Mouse (Mus musculus) limb, embryonic 14.5 days (tissue): ENCODE data around the gene Zbtb9. TPM values are rescaled to one million over a fixed set of nuclear protein-coding genes. Genes with fewer than 3 reads are reported as not detected.
A peak's percentile ranks its signal among the peaks of the same experiment; 100 is the strongest.
"Not testable (repeated sequence)": the region's sequence is repeated elsewhere in the genome, so short reads cannot be mapped to it uniquely, and the experiment has no call there.

Experiments
- ATAC-seq: fragments of 200-750 bp; cut with Nextera tagmentation; 2 replicates; pipeline ENCODE4 v1.8.0; 2017; ENCODE audit warnings: low read depth, moderate number of reproducible peaks, moderate TSS enrichment; ENCODE audit not compliant: low FRiP score
- DNase-seq: peaks from one replicate; pipeline ENCODE4 v3.0.0-alpha.2; 2015; ENCODE audit warnings: low spot score
- H3K27ac ChIP-seq: fragments of 300-500 bp; sonication (generic); replicated peaks from 2 replicates; pipeline ENCODE4 v1.5.1; 2014; ENCODE audit warnings: low read depth, mild to moderate bottlenecking, low read length, moderate library complexity, mixed read lengths
- H3K27me3 ChIP-seq: fragments of 300-500 bp; sonication (generic); 2 replicates; pipeline ENCODE4 v1.6.1; 2014; ENCODE audit warnings: low read length, mixed read lengths; ENCODE audit not compliant: control insufficient read depth, insufficient read depth
- H3K36me3 ChIP-seq: fragments of 300-500 bp; sonication (generic); 2 replicates; pipeline ENCODE4 v1.6.1; 2014; ENCODE audit warnings: mild to moderate bottlenecking, low read length, moderate library complexity, mixed read lengths; ENCODE audit not compliant: control insufficient read depth, insufficient read depth
- H3K4me1 ChIP-seq: fragments of 300-500 bp; sonication (generic); 2 replicates; pipeline ENCODE4 v1.6.1; 2014; ENCODE audit warnings: antibody characterized with exemption, low read length, mixed read lengths; ENCODE audit not compliant: control insufficient read depth, insufficient read depth
- H3K4me2 ChIP-seq: fragments of 300-500 bp; sonication (generic); replicated peaks from 2 replicates; pipeline ENCODE4 v1.6.1; 2014; ENCODE audit warnings: low read depth, mild to moderate bottlenecking, low read length, moderate library complexity; ENCODE audit not compliant: severe bottlenecking
- H3K4me3 ChIP-seq: fragments of 300-500 bp; sonication (generic); replicated peaks from 2 replicates; pipeline ENCODE4 v1.5.1; 2014; ENCODE audit warnings: low read length
- H3K9ac ChIP-seq: fragments of 300-500 bp; sonication (generic); 2 replicates; pipeline ENCODE4 v1.6.1; 2014; ENCODE audit warnings: mild to moderate bottlenecking, low read depth, low read length, moderate library complexity; ENCODE audit not compliant: severe bottlenecking
- H3K9me3 ChIP-seq: fragments of 300-500 bp; sonication (generic); 2 replicates; pipeline ENCODE4 v1.6.1; 2016; ENCODE audit warnings: low read length; ENCODE audit not compliant: control insufficient read depth
- POLR2A ChIP-seq: fragments of 200-500 bp; IDR thresholded peaks from 2 replicates; pipeline ENCODE4 v1.8.0; 2012; ENCODE audit warnings: inconsistent platforms, mild to moderate bottlenecking, moderate library complexity, borderline replicate concordance; ENCODE audit not compliant: insufficient read depth, insufficient read length; ENCODE audit errors: extremely low read depth
- WGBS: fragments of 180-500 bp; shearing (Covaris S2); extraction: QIAGEN DNeasy Blood & Tissue Kit; methylation state at CpG from one replicate; pipeline ENCODE4 v1.1.7; 2014; 5-methylcytosine and 5-hydroxymethylcytosine counted together
- polyA plus RNA-seq, 2 experiments: library from polyadenylated mRNA; depleted of rRNA in 1 of 2; stranded (reverse) in 1 of 2; unstranded in 1 of 2; fragments of >200 nt; fragmentation: Nextera tagmentation in 1 of 2; extraction: Ambion mirVana in 1 of 2; gene quantifications; 2 replicates each; pipeline versions ENCODE4 v1.2.1 to v1.2.3; 2012 to 2014

Zbtb9 gene
- polyA plus RNA-seq, 2 experiments = 10.0 to 14.8 TPM

DNA sequence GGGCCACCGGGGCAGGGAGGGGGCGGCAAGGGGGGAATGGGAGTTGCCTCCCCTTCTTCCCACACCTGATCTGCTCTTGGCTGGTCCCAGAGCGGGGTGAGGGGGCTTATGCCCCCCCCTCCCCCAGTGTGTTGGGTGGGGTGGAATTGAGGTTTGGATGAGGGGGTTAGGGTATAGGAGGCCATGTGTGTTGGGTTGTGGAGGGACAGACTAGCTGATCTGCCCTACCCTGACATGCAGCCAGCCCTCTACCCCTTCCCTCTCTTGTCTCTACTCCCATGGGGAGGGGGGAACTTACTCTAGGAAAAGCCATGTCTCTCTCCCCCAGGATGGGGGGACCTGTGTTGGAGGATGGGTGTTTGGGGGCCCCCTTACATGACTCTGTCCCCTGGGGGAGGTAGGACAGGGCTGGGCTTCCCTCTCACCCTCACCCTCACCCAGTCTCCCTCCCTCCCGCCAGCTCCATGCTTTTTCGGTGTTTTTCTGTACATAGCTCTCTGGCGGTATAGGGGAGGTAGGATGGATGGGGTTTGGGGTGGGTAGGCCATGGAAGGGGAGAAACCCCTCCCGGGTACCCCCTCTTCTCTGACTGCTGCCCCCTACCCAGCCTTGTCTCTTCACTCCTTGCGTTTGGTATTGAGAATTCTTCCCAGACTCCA is 1.6 kb upstream of the Zbtb9 start:
- H3K36me3 ChIP-seq = peaks cover 44% of the 10 kb centered on the region

GRCm38 (mm10) chr17:26972107-26972506 is 860 bp upstream of the Zbtb9 start:
- peak overlapping the region; percentile 82 for H3K27ac ChIP-seq
- peak overlapping the region; percentile 85 for H3K4me3 ChIP-seq
- TF ChIP-seq POLR2A = no peak
- ATAC-seq (no peak), DNase-seq (no peak)
- WGBS = 4% methylated on average over 3 of the region's 3 CpGs
- peak overlapping the region; percentile 79 for H3K4me2 ChIP-seq
- peaks cover 44% of the 10 kb centered on the region for H3K36me3 ChIP-seq
- no peaks in the 10 kb centered on the region for H3K27me3 ChIP-seq
- H3K4me1 ChIP-seq = peaks cover 17% of the 10 kb centered on the region
- no peaks in the 10 kb centered on the region for H3K9me3 ChIP-seq
- H3K9ac ChIP-seq = peak overlapping the region; percentile 79

More for the DNA sequence above, 1.6 kb upstream of the Zbtb9 start:
- Histone ChIP-seq H3K4me2 (peak overlapping the region; percentile 79), H3K9ac (0 out of 2 replicates have a peak overlapping the region, but pooled peaks have one; percentile 79), H3K4me1 (peaks cover 17% of the 10 kb centered on the region), H3K9me3 (no peaks in the 10 kb centered on the region), H3K27ac (no peak overlapping the region), H3K4me3 (peak overlapping the region; percentile 85; the same call in 1 of the 2 replicates), H3K27me3 (no peaks in the 10 kb centered on the region)
- no peak for DNase-seq
- ATAC-seq = no peak
- WGBS = 54% methylated on average over 8 of the region's 8 CpGs
- no peak for TF ChIP-seq POLR2A

- ATAC-seq = no peak
- H3K9me3 ChIP-seq = no peaks in the 10 kb centered on the region
- no peak overlapping the region for H3K4me3 ChIP-seq
- H3K36me3 ChIP-seq = peaks cover 52% of the 10 kb centered on the region
- H3K4me1 ChIP-seq = peaks cover 17% of the 10 kb centered on the region
- no peak for TF ChIP-seq POLR2A
- no peak for DNase-seq
- no peaks in the 10 kb centered on the region for H3K27me3 ChIP-seq
- WGBS = 90% methylated on average over 15 of the region's 15 CpGs
- no peak overlapping the region for H3K9ac ChIP-seq
- H3K4me2 ChIP-seq = no peak overlapping the region
- H3K27ac ChIP-seq = no peak overlapping the region
Measured at GRCm38 (mm10) chr17:26974547-26974946, 1.6 kb downstream of the Zbtb9 start.

GRCm38 (mm10) chr17:26975415-26975814 is 2.4 kb downstream of the Zbtb9 start:
- TF ChIP-seq POLR2A = no peak
- Histone ChIP-seq H3K27me3 (no peaks in the 10 kb centered on the region), H3K4me3 (no peak overlapping the region), H3K9ac (no peak overlapping the region), H3K9me3 (no peaks in the 10 kb centered on the region), H3K27ac (no peak overlapping the region), H3K36me3 (peaks cover 55% of the 10 kb centered on the region), H3K4me1 (peaks cover 17% of the 10 kb centered on the region), H3K4me2 (no peak overlapping the region)
- no peak for DNase-seq
- no peak for ATAC-seq

- ATAC-seq, H3K9me3 ChIP-seq, H3K27ac ChIP-seq, H3K4me2 ChIP-seq, DNase-seq, H3K27me3 ChIP-seq, H3K4me3 ChIP-seq, H3K4me1 ChIP-seq, H3K9ac ChIP-seq: not testable (repeated sequence)
- 91% methylated on average over 6 of the region's 6 CpGs for WGBS
- H3K36me3 ChIP-seq = peaks cover 49% of the 10 kb centered on the region
Measured at GRCm38 (mm10) chr17:26977354-26977753, 4.4 kb downstream of the Zbtb9 start.
